Mouse (Mus musculus) G1E-ER4 (cell line): ENCODE measurements around the gene Ptprg. TPM values are rescaled to one million over a fixed set of nuclear protein-coding genes. Genes with fewer than 3 reads are reported as not detected.

Source experiments
- GATA1 ChIP-seq: IDR thresholded peaks from one replicate; pipeline ENCODE4 v1.8.0; 2012; ENCODE audit warnings: low read length, inconsistent platforms
- polyA plus RNA-seq: library from polyadenylated mRNA; stranded (reverse); fragments of >175 nt; gene quantifications from 2 replicates; pipeline ENCODE4 v1.2.3, GENCODE M21; 2012

Ptprg gene
- not detected in 2 replicates for polyA plus RNA-seq

- no peak for TF ChIP-seq GATA1
These were observed at the start of gene Ptprg for GRCm38 (mm10) chr14:11553273-11553665. Gene Ptprg (plus strand): TSS chr14:11553532.

GRCm38 (mm10) chr14:11503803-11504365 lies 49.4 kb upstream of the Ptprg start:
- no peak for TF ChIP-seq GATA1

GRCm38 (mm10) chr14:11510173-11510572 lies 43.2 kb upstream of the Ptprg start:
- TF ChIP-seq GATA1 = no peak

- TF ChIP-seq GATA1 = no peak
These were observed 34.2 kb upstream of the Ptprg start for GRCm38 (mm10) chr14:11519171-11519570.

- no peak for TF ChIP-seq GATA1
These were observed 30.3 kb upstream of the Ptprg start for GRCm38 (mm10) chr14:11523052-11523451.

- no peak for TF ChIP-seq GATA1
These were observed 23.7 kb upstream of the Ptprg start for GRCm38 (mm10) chr14:11529591-11529990.

- no peak for TF ChIP-seq GATA1
These were observed 18.9 kb upstream of the Ptprg start for GRCm38 (mm10) chr14:11534456-11534855.

GRCm38 (mm10) chr14:11536121-11536520 lies 17.2 kb upstream of the Ptprg start:
- TF ChIP-seq GATA1 = no peak

- TF ChIP-seq GATA1 = no peak
These were observed 1.4 kb upstream of the Ptprg start for GRCm38 (mm10) chr14:11551892-11552291.

GRCm38 (mm10) chr14:11552521-11553272 lies 635 bp upstream of the Ptprg start:
- no peak for TF ChIP-seq GATA1

- no peak for TF ChIP-seq GATA1
These were observed 460 bp downstream of the Ptprg start for GRCm38 (mm10) chr14:11553679-11554305.

GRCm38 (mm10) chr14:11554306-11555041 lies 1.1 kb downstream of the Ptprg start:
- no peak for TF ChIP-seq GATA1

- TF ChIP-seq GATA1 = no peak
These were observed 1.7 kb downstream of the Ptprg start for GRCm38 (mm10) chr14:11555061-11555501.

GRCm38 (mm10) chr14:11555521-11556355 lies 2.4 kb downstream of the Ptprg start:
- TF ChIP-seq GATA1 = no peak
